Mouse (Mus musculus): Measurements from ENCODE around the gene Kin. TPM values are rescaled to one million over a fixed set of nuclear protein-coding genes. Genes with fewer than 3 reads are reported as not detected.
A peak's percentile ranks its signal among the peaks of the same experiment; 100 is the strongest.

Gene Kin
- 18.4 and 23.4 TPM in 2 replicates for polyA plus RNA-seq (2012; ENCODE audit: insufficient read depth, insufficient read length, missing spikeins)

DNA sequence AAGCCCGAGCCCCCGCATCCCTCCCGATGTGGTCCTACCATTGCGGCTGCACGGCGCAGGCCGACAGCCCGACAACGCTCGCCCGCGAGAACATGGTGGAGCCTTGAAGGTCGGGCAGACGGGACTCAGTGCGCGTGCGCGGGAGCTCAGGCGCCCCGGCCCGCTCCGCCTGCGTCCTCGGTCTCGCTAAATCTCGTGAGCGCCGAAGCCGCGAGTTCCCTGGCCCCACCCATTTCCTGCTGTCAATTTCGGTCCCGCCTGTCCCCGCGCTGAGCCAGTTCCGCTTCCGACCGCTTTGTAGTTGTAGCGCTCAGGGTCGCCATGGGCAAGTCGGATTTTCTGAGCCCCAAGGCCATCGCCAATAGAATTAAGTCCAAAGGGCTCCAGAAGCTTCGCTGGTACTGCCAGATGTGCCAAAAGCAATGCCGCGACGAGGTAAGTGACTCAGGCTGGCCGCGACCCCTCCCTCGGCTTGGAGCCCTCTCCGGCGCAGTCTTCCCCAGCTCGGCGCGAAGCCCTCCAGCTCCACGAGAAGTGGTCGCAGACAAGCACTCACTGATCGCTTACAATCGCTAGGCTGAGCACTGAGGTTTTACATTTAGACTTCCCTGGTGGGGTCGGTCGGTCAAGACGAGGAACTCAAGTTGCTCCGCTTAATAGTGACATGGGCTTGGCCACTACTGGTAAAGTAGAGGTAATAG lies at the start of gene Kin, which contains the start of gene Atp5c1:
Kin (plus strand) TSS at position 284 of the 701 bp plus-strand sequence.
Atp5c1 (minus strand) TSS at position 201 of the 701 bp plus-strand sequence.
- Histone ChIP-seq H3K4me1 (ENCODE audit: control insufficient read depth, insufficient read depth, insufficient read length, low read length) (peaks cover 22% of the 10 kb centered on the region), H3K4me3 (ENCODE audit: insufficient read depth, low read depth, low read length) (peak within 1 kb of the TSS; percentile 94), H3K27ac (replicated peaks; ENCODE audit: low read depth, low read length) (peak within 1 kb of the TSS; percentile 100)

DNA sequence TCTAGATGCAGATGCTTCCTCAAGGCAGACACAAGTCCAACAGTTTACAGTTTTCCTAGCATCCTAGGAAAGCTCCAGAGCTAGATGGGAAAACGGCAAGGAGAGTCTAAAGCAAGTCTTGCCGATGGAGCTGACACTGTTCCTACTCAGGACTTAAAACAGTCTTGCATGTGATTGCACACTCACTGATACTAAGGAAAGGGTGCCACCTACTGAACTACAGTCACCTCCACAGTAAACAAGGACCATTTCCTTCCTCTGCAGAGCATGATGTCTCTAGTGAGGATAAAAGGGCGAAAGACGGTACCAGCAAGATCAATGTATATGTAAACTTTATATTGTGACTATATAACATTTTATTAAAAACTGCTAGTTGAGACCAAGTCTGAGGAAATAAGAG lies 46.7 kb upstream of the Kin start:
- Histone ChIP-seq H3K4me3 (ENCODE audit: insufficient read depth, low read depth, low read length) (no peak overlapping the region), H3K4me1 (ENCODE audit: control insufficient read depth, insufficient read depth, insufficient read length, low read length) (no peaks in the 10 kb centered on the region), H3K27ac (replicated peaks; ENCODE audit: low read depth, low read length) (no peak overlapping the region)

DNA sequence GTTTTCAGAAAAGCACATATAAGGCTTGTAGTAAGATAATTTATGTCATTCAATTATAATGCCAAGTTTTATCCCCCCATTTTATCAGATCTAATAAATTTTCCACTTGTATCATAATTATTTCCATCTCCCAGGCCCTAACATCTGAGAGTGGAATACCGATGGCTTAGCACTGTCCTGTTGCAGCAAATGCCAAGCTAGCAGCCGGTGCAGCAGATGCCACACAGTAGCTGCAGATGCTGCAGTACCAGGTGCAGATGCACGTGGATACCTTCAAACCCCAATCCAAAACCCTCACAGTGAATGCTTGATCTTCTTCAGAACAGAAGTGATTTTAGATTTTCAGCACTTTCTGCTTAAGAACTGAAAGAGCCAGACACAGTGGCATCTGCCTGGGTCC lies 45.4 kb upstream of the Kin start:
- H3K4me3 ChIP-seq (ENCODE audit: insufficient read depth, low read depth, low read length): no peak overlapping the region
- no peak overlapping the region for H3K27ac ChIP-seq (replicated peaks; ENCODE audit: low read depth, low read length)
- H3K4me1 ChIP-seq (ENCODE audit: control insufficient read depth, insufficient read depth, insufficient read length, low read length): no peaks in the 10 kb centered on the region

DNA sequence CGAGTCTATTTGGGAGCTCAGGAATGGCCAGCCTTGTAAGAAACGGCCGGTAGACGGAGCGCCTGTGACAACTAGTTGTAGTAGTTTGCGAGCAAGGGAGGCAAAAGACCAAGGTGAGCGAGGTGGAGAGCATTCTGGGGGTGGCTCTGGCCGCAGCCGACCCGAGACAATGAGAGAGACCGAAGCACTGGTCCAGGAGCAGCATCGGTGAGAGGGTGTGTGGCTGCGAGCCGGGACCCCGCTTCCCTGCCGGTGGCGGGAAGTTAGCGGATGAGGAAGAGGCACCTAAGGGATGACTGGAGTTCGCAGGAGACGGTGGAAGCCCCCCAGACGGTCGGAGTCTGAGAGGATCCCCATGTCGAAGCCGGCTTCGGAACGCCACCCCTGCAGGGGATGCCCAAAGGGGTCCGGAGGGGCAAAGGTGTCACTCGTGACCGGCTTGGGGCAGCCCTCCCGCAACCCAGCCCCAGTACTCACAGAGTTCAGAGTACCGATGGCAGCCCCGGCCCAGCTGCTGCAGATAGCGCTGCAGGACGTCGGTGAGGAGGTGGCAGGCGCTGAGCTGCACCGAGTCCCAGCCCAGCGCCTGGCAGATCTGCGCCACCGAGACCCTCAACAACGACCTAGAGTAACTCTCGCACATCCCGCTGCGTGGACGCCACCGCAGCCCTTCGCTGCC lies 32.5 kb upstream of the Kin start:
- H3K4me3 ChIP-seq (ENCODE audit: insufficient read depth, low read depth, low read length): peak overlapping the region; percentile 94
- H3K4me1 ChIP-seq (ENCODE audit: control insufficient read depth, insufficient read depth, insufficient read length, low read length): peaks cover 2% of the 10 kb centered on the region; the same call in 1 of the 2 replicates
- no peak overlapping the region for H3K27ac ChIP-seq (replicated peaks; ENCODE audit: low read depth, low read length)

DNA sequence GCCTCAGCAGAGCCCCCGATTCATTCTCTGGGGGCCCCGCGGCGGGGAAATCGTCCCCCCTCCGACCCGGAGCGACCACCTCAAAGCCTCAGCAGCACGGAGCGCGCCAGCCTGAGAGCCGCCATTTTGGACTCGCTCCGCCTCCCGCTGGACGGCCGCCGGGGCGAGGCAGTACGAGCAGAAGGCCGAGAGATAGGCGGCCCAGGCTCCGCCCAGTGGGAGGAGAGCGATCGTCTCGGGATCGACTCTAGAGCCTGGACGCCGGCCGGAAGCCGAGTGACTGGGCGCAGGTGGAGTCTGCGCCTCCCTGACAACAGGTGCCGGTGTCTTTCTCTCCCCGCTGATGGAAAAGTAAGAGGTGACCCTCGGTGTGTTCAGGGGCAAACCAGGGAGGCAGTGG lies 31.9 kb upstream of the Kin start, which contains the start of gene Taf3:
Taf3 (minus strand) TSS at position 136 of the 400 bp plus-strand sequence.
- H3K4me1 ChIP-seq (ENCODE audit: control insufficient read depth, insufficient read depth, insufficient read length, low read length): peaks cover 4% of the 10 kb centered on the region; the same call in 1 of the 2 replicates
- H3K27ac ChIP-seq (replicated peaks; ENCODE audit: low read depth, low read length): peak within 1 kb of the TSS; percentile 76
- H3K4me3 ChIP-seq (ENCODE audit: insufficient read depth, low read depth, low read length): peak within 1 kb of the TSS; percentile 94

DNA sequence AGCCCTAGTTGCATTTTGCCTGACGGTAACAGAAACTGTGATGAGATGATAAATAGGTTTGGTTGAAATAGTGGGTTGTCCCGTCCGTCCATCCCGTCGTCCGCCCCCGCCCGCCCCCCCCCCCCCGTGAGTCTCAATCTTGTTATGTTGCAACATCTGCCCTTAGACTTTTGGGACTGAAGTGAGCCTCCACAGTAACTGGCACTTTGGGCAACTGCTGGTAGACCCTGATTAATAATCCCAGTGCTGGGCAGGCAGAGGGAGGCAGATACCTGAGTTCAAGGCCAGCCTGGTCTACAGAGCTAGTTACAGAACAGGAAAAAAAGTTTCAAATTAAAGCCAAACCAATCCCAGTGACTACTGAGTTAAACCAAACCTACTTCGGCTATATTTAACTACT lies 30.9 kb upstream of the Kin start:
- H3K4me3 ChIP-seq (ENCODE audit: insufficient read depth, low read depth, low read length): peak overlapping the region; percentile 94
- no peak overlapping the region for H3K27ac ChIP-seq (replicated peaks; ENCODE audit: low read depth, low read length)
- H3K4me1 ChIP-seq (ENCODE audit: control insufficient read depth, insufficient read depth, insufficient read length, low read length): peaks cover 4% of the 10 kb centered on the region; the same call in 1 of the 2 replicates

DNA sequence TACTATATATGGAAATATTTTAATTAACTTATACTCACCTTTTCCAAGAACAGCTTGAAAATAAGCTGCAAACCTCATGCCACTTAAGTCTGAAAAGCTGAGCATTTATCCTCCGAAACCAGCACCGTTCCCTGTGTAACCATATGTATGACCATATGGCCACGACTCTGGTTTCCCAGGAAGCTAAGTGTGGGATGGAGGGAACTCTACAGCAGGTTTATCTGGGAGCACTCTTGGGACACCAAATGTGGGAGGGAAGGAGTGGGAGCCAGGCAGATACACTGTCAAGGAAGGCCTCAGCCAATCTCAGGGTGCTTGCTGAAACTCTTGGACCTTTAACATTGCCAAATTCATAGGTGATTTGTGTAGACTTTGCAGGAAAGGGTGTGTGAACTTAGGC lies 29.5 kb upstream of the Kin start:
- no peak overlapping the region for H3K27ac ChIP-seq (replicated peaks; ENCODE audit: low read depth, low read length)
- H3K4me3 ChIP-seq (ENCODE audit: insufficient read depth, low read depth, low read length): no peak overlapping the region
- peaks cover 4% of the 10 kb centered on the region; the same call in 1 of the 2 replicates for H3K4me1 ChIP-seq (ENCODE audit: control insufficient read depth, insufficient read depth, insufficient read length, low read length)

DNA sequence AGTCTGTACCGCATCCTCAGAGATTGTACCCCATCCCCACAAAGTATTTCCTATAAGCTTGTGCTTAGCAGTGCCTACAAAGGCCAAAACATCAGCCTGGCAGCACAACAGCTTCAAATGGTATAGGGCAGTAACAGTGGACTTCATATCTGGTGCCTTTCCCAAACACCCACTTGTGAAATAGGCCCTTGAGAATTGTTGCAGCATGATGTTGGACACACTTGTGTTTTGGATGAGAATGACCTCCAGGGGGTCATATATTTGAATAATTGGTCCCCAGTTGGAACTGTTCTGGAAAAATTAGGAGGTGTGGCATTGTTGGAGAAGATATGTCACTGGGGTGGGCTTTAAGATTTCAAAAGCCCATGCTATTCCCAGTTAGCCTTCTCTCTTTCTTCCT lies 28.4 kb upstream of the Kin start:
- no peak overlapping the region for H3K4me3 ChIP-seq (ENCODE audit: insufficient read depth, low read depth, low read length)
- H3K4me1 ChIP-seq (ENCODE audit: control insufficient read depth, insufficient read depth, insufficient read length, low read length): peaks cover 4% of the 10 kb centered on the region; the same call in 1 of the 2 replicates
- peak overlapping the region; percentile 69; the same call in 1 of the 2 replicates for H3K27ac ChIP-seq (replicated peaks; ENCODE audit: low read depth, low read length)

DNA sequence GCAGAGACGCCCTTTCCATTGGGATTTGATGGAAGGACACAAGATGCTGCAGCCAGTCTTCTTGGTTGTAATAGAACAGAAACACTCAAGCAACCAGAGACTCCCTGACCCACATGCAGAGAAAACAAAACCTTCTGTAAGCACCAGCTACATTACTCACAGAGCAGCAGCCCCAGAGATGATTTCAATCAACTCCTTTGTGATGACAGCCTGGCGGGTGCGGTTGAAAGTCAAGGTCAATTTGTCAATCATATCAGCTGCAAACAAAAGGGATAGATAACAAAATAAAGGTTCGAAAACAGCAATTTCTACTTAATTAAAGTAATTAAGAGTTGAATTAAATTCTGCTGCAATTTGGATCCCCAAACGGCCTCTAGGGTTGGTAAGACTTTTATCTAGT lies 21.6 kb upstream of the Kin start:
- no peak overlapping the region for H3K27ac ChIP-seq (replicated peaks; ENCODE audit: low read depth, low read length)
- H3K4me3 ChIP-seq (ENCODE audit: insufficient read depth, low read depth, low read length): no peak overlapping the region
- no peaks in the 10 kb centered on the region for H3K4me1 ChIP-seq (ENCODE audit: control insufficient read depth, insufficient read depth, insufficient read length, low read length)

DNA sequence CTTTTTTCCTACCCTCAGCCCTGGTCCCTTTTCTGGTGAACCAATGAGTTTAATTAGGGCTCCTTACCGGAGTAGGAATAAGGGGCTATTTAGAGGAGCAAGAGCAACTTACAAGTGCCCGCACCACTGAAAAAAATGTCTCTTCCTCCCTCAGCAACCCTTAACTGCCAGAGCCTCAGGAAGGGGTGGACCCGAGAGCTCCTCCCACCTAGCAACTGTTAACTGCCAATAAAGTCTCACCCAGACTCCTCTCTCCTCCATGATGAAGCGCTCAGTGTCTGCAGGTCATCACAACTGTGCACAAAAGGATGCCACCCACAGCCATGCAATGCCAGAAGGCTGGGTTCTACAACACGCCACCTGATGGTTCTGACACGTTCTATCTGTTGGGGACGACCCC lies 8.6 kb upstream of the Kin start:
- Histone ChIP-seq H3K4me3 (ENCODE audit: insufficient read depth, low read depth, low read length) (no peak overlapping the region), H3K27ac (replicated peaks; ENCODE audit: low read depth, low read length) (no peak overlapping the region), H3K4me1 (ENCODE audit: control insufficient read depth, insufficient read depth, insufficient read length, low read length) (peaks cover 20% of the 10 kb centered on the region)

DNA sequence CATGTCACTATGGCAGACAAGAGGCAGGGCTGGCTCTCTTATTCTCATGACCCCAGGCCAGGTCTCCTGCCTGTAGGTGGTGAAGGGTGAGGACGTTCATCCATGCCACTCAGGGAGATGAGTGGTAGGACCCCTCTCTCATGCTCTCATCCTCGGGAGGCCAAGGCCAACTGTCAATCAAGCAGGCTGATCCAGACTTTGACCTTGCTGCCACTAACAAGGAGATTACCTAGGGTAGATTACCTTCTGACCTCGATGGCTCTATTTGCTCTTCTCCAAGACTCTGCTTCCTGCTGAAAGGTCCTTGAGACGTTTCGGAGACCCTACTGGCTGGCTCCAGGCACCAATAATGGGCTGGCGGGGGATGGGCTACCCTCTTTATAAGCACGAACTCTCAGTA lies 5.9 kb upstream of the Kin start:
- H3K4me1 ChIP-seq (ENCODE audit: control insufficient read depth, insufficient read depth, insufficient read length, low read length): peaks cover 26% of the 10 kb centered on the region
- no peak overlapping the region for H3K27ac ChIP-seq (replicated peaks; ENCODE audit: low read depth, low read length)
- H3K4me3 ChIP-seq (ENCODE audit: insufficient read depth, low read depth, low read length): no peak overlapping the region

DNA sequence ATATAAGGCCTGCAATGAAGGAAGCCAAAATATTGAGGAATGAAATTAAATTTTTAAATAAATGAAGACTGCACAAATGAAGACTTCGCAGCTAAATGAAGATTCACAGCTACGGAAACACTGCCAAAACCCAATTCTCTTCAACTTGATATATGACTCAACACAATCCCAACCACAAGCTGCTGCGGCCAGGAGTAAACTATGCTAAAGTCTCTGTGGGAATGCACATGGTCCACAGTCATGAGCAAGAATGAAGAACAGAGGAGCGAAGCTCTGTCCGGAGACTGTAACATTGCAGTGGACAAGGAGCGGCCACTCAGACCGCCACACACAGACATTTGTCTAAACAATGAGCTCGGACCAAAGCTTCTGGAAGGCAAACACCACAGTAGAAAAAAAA lies 3.7 kb upstream of the Kin start:
- H3K4me1 ChIP-seq (ENCODE audit: control insufficient read depth, insufficient read depth, insufficient read length, low read length): peaks cover 31% of the 10 kb centered on the region
- 0 out of 2 replicates have a peak overlapping the region, but pooled peaks have one; percentile 9 for H3K4me3 ChIP-seq (ENCODE audit: insufficient read depth, low read depth, low read length)
- H3K27ac ChIP-seq (replicated peaks; ENCODE audit: low read depth, low read length): no peak overlapping the region

DNA sequence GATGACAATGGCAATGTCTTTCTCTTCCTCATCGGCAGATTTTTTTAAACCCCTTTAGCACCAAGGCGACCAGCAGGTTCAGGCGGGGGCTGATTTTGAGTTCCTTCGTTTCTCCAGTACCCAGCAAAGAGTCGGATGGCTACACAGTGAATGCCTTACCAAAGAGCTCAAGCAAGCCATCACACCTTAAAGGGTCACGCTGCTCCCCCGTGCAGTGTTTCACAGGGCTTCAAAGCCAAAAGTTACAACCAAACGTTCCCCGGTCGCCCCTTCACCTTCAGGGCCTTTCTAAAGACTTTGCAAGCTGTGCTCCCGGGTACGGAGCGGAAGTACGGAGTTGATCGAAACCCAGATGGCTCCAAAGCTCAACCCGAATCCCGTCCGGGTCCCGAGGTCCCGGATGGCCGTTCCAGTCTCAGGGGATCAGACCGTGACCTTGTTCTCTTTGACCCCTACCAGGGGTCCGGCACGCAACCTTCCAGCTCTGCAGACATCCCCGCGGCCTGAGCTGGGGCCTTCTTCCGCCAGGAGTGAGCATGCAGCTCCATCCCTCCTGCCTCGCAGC lies 566 bp upstream of the Kin start:
- peaks cover 28% of the 10 kb centered on the region for H3K4me1 ChIP-seq (ENCODE audit: control insufficient read depth, insufficient read depth, insufficient read length, low read length)
- peak overlapping the region; percentile 94 for H3K4me3 ChIP-seq (ENCODE audit: insufficient read depth, low read depth, low read length)
- H3K27ac ChIP-seq (replicated peaks; ENCODE audit: low read depth, low read length): peak overlapping the region; percentile 100

DNA sequence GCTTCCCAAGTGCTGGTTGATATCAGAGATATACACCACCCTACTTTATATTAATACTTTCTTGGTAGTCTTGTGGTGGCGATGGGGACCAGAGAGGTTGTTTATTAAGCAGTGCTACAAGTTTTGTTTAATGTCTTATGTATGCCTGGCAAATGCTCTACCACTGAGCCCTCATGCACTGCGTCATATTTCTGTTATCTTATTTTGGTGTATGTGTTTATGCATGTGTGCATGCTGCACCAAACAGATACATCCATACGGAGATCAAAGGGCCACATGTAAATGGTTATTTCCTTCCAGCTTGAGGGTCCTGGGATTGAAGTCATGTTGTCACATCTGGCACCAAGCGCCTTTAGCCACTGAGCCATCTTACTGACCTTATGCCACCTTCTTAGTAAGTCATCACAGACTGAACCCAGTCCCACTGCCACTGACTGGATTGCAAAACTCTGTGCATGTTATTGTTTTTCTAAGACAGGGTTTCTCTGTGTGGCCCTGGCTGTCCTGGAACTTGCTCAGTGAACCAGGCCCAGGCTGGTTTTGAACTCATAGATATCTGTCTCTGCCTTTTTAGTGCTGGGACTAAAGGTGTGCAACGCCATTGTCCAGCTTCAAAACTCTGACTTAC lies 1.2 kb downstream of the Kin start:
- no peak overlapping the region for H3K27ac ChIP-seq (replicated peaks; ENCODE audit: low read depth, low read length)
- peaks cover 18% of the 10 kb centered on the region for H3K4me1 ChIP-seq (ENCODE audit: control insufficient read depth, insufficient read depth, insufficient read length, low read length)
- peak overlapping the region; percentile 26 for H3K4me3 ChIP-seq (ENCODE audit: insufficient read depth, low read depth, low read length)

DNA sequence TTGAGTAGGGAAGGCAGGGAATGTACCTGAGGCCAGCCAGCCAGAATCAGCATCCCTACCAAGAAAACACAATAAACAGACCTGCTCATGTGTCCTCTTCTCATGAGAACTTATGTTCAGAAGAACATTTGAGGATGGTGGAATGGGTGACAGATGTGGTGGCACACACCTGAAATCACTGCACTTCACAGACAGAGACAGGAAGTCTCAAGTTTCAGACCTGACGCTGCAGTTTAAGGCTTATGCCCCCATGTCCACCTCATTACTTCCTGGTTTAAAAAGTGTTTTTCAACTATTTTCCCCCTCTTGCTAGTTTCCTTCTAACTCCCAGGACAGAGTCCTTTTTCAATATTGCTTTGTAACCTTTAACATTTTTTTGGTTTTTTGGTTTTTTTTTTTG lies 2.3 kb downstream of the Kin start:
- Histone ChIP-seq H3K27ac (replicated peaks; ENCODE audit: low read depth, low read length) (no peak overlapping the region), H3K4me3 (ENCODE audit: insufficient read depth, low read depth, low read length) (no peak overlapping the region), H3K4me1 (ENCODE audit: control insufficient read depth, insufficient read depth, insufficient read length, low read length) (peaks cover 15% of the 10 kb centered on the region)
